In genomic region chr10:107148759-107149158, GRCm38 (mm10) we compare ENCODE assay signal across 17 mouse cellular contexts. TPM values are rescaled to one million over a fixed set of nuclear protein-coding genes. Genes with fewer than 3 reads are reported as not detected.
"Had no signal": no experiment of that assay in that cellular context is flagged by ENCODE, and none has a peak within 500 bp of the region (broad histone marks: within the 10 kb centered on the region; RNA-seq: fewer than 3 reads in every experiment).

No protein-coding gene starts in this region.

- H3K4me2 ChIP-seq: neural tube, embryonic 13.5 days; neural tube, embryonic 15.5 days; stomach, embryonic 15.5 days had no signal

- H3K27ac ChIP-seq: neural tube, embryonic 13.5 days; neural tube, embryonic 15.5 days; stomach, embryonic 15.5 days; stomach, postnatal 0 days had no signal

- H3K4me1 ChIP-seq: neural tube, embryonic 13.5 days; neural tube, embryonic 15.5 days; stomach, embryonic 15.5 days had no signal

- H3K4me3 ChIP-seq: neural tube, embryonic 13.5 days; neural tube, embryonic 15.5 days; stomach, embryonic 15.5 days had no signal

- H3K9me3 ChIP-seq: neural tube, embryonic 13.5 days; neural tube, embryonic 15.5 days; stomach, embryonic 15.5 days had no signal

- H3K27me3 ChIP-seq: neural tube, embryonic 13.5 days; neural tube, embryonic 15.5 days; stomach, embryonic 15.5 days had no signal

- H3K36me3 ChIP-seq: neural tube, embryonic 13.5 days; neural tube, embryonic 15.5 days; stomach, embryonic 15.5 days had no signal

- H3K9ac ChIP-seq: neural tube, embryonic 13.5 days; neural tube, embryonic 15.5 days; stomach, embryonic 15.5 days had no signal

- DNase-seq: retina, postnatal 1 day; right cerebral cortex, adult 18-20 months; right cerebral cortex, postnatal 14 days; right cerebral cortex, postnatal 25 days; right cerebral cortex, postnatal 4 days; spleen, adult 18-20 months; thymus, adult 18-20 months; thymus, adult 2 months; thymus, postnatal 14 days; thymus, postnatal 25 days; thymus, postnatal 36 days; thymus, postnatal 4 days had no signal

RNA-seq across cellular contexts. Expression of gene Acss3, which starts 25.3 kb away (rescaled TPM):
- total RNA-seq: neutrophil, adult 5-6 weeks had no signal
